Mouse (Mus musculus): Measurements from ENCODE around the gene 0610010K14Rik.
A peak's percentile ranks its signal among the peaks of the same experiment; 100 is the strongest.

DNA sequence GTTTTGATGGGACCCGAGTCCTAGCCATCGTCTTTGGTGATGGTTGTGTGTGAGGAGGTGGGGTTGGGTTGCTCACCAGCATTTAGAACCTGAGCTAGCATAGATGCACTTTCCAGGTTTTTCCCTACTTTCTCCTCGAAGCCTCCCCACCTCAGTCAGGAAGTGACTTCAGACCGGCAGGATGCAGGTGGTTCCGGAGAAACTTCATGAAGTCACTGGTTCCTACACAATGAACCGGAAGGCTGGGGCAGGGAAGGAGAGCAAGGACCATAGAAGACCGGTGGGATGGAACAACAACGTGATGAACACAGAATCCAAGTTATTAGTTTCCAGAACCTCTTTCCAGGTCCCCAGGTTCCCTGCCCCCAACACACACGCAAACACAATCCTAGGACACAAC is 14.0 kb downstream of the 0610010K14Rik start:
- no peak for TF ChIP-seq CTCF (IDR thresholded peaks at IDR 0.05)
- peak; percentile 96 for TF ChIP-seq EP300 (IDR thresholded peaks at IDR 0.05)

Measured in lung, postnatal 0 days (tissue).